Mouse (Mus musculus) cerebellum, adult 9-10 months (tissue): ENCODE results near the gene RPS10-NUDT3.

Source experiments
- DNase-seq: peaks from one replicate; pipeline ENCODE4 v3.0.0; 2022

RPS10-NUDT3 gene

DNA sequence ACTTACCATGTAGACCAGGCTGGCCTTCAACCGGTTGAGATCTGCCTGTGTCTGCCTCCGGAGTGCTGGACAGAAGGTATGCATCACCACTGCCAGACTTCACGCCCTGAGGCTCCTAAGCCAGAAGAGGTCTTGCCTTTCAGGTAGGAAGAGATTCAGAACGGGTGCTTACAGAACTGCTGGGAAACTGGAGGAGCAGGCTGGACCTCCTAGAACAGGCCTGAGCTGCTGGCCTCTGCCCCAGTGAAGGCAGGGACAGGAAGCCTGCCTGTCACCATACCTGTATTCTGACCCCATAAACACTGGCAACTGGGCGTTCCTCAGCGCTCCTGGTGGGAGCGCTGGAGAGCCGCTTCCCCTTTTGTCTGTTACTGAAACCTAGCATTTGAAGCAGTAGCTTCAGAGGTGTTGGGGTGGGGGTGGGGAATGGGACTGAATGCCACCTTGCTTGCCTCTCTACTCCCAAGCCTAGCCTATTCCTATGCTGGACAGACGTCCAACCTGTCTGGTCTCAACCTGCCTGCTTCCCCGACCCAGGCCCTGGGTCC lies 83.6 kb downstream of the RPS10-NUDT3 start:
- DNase-seq, result no peak

DNA sequence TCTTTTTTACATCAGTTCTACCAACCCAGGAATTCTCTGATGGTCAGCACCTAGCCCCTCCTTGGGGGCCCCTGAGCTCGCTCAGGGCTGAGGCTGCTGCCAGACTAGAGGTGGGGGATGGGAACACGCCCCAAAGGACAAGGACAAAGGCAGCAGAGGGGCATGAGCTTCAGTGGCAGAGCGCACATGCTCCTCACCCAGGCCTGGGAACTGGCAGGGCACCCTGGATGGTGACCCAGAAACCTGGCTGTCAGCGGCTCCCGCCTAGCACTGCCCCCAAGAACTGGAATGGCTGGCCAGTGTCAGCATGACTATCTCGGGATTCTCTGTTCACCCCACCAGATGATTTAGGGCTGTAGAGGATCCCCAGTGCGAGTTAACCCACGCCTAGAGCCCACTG lies 85.8 kb downstream of the RPS10-NUDT3 start:
- DNase-seq, result no peak

GRCm38 (mm10) chr17:27547253-27547868 lies 87.7 kb downstream of the RPS10-NUDT3 start:
- no peak for DNase-seq

GRCm38 (mm10) chr17:27546574-27547085 lies 88.4 kb downstream of the RPS10-NUDT3 start:
- DNase-seq, result no peak

DNA sequence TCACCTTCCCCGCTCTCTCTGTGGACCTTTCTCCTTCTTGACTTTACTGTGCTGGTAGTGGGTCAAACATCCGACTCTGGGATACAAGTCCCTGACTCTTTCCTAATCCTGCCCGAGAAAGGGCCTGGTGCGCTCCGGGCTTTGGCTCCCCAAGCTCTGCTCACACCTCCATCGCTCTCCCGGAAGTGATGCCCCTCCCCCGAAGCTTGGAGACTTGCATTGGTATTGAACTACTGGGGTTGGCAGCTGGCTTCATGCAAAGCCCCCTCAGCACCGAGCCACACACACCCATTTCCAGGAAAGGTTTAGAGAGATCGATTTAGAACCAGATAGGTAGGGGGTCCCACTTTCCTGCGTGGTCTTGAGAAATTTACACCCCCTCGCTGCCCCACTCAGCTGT lies 89.0 kb downstream of the RPS10-NUDT3 start:
- DNase-seq, result no peak

DNA sequence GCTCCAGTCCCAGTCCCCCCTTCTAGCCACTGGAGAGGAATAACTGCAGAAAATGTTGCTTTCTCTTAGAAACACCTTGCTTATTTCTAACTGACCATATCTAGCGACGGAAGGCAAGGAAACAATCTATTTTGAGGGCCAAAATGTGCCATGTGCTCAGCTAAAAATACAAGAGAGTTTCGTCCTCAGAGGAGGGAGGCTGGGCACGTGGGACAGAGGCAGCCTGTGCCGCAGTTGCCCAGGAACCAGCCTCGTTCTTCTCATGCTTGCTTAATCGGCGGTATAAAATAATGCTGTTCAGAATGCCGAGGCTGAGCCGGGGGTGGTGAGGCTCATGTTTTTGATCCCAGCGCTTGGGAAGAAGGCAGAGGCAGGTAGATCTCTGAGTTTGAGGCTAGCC lies 90.5 kb downstream of the RPS10-NUDT3 start:
- no peak for DNase-seq

DNA sequence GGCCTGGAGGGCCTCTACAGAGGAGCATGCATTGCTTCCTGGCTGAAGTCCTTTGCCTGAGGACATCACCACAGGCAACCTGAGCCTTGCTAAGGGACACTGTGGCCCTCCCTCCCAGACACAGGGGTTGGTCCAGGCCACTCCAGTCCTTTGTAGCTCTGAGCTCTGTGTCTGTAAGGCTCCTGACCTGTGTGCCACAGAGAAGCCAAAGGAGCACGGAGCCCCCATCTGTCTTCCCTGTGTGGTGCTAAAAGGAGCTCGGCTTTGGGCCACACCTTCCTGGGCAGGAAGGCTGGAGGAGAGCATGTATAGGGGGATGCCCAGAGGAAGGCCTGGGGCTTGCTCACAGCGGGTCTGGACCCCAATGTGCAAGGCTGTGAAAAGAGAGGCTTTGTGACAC lies 93.0 kb downstream of the RPS10-NUDT3 start:
- no peak for DNase-seq

GRCm38 (mm10) chr17:27541261-27541660 lies 93.8 kb downstream of the RPS10-NUDT3 start:
- DNase-seq, result no peak

GRCm38 (mm10) chr17:27534718-27535117 lies 100.3 kb downstream of the RPS10-NUDT3 start:
- peak; percentile 92 for DNase-seq

DNA sequence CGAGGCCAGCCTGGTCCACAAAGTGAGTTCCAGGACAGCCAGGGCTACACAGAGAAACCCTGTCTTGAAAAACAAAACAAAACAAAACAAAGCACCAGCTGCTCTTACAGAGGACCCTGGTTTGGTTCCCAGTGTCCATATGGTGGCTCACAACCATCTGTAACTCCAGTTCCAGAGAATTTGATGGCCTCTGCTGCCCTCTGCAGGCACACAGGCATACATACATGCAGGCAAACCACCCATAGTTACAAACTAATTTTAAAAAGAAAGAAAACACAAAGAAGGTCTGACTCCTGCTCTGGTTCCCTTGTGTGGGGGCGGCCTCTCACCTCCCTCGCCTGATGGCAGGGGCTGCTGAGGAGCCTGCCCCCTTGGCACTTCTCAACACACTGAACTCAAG lies 101.7 kb downstream of the RPS10-NUDT3 start:
- DNase-seq, result no peak

- no peak for DNase-seq
Observed at GRCm38 (mm10) chr17:27532095-27532494, 102.9 kb downstream of the RPS10-NUDT3 start.
